Mouse (Mus musculus) thymus, adult 2 months (tissue): ENCODE data around the gene Aamdc.

Source experiments
- CTCF ChIP-seq: fragments of 200-500 bp; IDR thresholded peaks from 2 replicates; pipeline ENCODE4 v1.5.1; 2012; ENCODE audit warnings: mild to moderate bottlenecking, control low read depth, low read length, moderate library complexity, borderline replicate concordance; ENCODE audit not compliant: control insufficient read depth, poor library complexity, insufficient read depth; ENCODE audit errors: extremely low read depth
- POLR2A ChIP-seq: fragments of 200-500 bp; IDR thresholded peaks from 2 replicates; pipeline ENCODE4 v1.6.1; 2012; ENCODE audit warnings: mild to moderate bottlenecking, low read length, control low read depth, moderate library complexity; ENCODE audit not compliant: control insufficient read depth, poor library complexity, insufficient read depth; ENCODE audit errors: extremely low read depth

DNA sequence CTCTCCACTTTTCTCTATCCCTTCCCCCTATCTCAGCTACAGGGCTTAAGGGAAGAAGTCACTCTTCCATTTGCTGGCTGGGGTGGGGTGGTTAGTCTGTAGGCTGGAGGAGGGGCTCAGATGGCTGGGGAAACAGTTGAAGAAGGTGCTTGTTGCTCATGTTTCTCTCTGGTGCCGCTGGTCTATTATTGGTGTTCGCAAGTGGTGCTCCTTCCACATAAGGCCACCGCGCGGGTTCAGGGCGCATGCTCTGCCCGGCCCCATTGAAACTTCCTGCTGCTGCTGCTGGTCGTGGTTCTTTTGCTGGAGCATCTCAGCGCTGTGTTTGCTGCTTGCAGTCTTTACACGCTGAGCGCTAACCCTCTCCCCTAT is 1.5 kb upstream of the Aamdc start:
- no peak for TF ChIP-seq CTCF
- TF ChIP-seq POLR2A, result 0 out of 2 replicates have a peak, but pooled peaks have one; percentile 50
